Comparison of ENCODE assay signal across 7 mouse cellular contexts in the genomic region with DNA sequence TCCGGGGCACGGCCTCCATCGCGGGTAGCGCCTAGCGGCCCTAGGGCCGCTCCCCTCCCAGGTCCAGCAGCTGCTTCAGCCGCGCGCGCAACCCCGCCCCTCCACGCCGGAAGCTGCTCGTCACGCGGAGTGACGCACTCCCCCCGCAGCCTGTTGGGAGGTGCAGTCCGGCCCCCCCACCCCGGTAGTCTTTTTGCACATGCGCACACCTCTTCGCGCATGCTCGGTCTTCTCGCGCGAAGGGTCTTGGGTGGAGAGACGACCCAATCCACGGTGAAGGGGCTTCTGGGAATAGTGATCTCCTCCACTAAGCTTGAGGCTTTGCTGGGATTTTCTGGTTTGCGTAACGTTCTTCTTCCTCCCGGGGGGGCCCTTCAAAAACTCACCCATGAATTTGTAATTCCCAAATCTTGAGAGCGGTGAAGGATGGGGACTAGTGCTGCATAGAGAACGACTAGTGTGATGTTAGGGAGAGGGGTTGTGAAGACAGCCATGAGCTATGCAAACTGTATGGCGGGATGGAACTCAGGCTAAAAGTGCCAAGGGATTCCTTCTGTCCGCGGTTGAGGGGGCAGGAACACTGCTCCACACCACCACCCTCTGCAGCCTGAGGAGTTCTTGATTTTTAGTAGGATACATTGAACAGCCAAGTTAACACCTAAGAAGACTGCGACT. TPM values are rescaled to one million over a fixed set of nuclear protein-coding genes. Genes with fewer than 3 reads are reported as not detected.
DNase-seq lines count a peak whose midpoint lies in the region; ATAC-seq lines count a peak whose summit lies in the region.

Gene Ptpn23, minus strand, starts transcription at position 115 of the 675 bp plus-strand sequence.

- under 1% methylated on average over 38 of the region's 39 CpGs for WGBS in intestine, embryonic 16.5 days
- under 1% methylated on average over 39 of the region's 39 CpGs for WGBS in midbrain, embryonic 11.5 days

- no peaks in the 10 kb centered on the region for H3K9me3 ChIP-seq in intestine, embryonic 16.5 days (ENCODE audit: control insufficient read depth, low read length)
- no peaks in the 10 kb centered on the region for H3K9me3 ChIP-seq in midbrain, embryonic 11.5 days (ENCODE audit: control insufficient read depth, low read length)

- H3K4me1 ChIP-seq in intestine, embryonic 16.5 days (ENCODE audit: control insufficient read depth, insufficient read depth, low read length) = peaks cover 10% of the 10 kb centered on the region
- H3K4me1 ChIP-seq in midbrain, embryonic 11.5 days (ENCODE audit: control insufficient read depth, insufficient read depth, low read length) = peaks cover 12% of the 10 kb centered on the region

- H3K4me3 ChIP-seq in intestine, embryonic 16.5 days (ENCODE audit: low read length) = peak within 1 kb of the TSS; percentile 67
- H3K4me3 ChIP-seq in midbrain, embryonic 11.5 days (ENCODE audit: low read depth, low read length) = peak within 1 kb of the TSS; percentile 94

- peak within 1 kb of the TSS; percentile 78 for H3K9ac ChIP-seq in intestine, embryonic 16.5 days (ENCODE audit: low read depth, low read length)
- H3K9ac ChIP-seq in midbrain, embryonic 11.5 days (ENCODE audit: low read length) = peak within 1 kb of the TSS; percentile 88

- H3K36me3 ChIP-seq in intestine, embryonic 16.5 days (ENCODE audit: control insufficient read depth, insufficient read depth, low read length) = no peaks in the 10 kb centered on the region
- H3K36me3 ChIP-seq in midbrain, embryonic 11.5 days (ENCODE audit: control insufficient read depth, insufficient read depth, low read length) = no peaks in the 10 kb centered on the region

- DNase-seq in adrenal gland, adult 8-10 months = peak; percentile 91
- DNase-seq in embryo, embryonic 9.5 days (ENCODE audit: extremely low spot score) = peak; percentile 96
- DNase-seq in gastrocnemius, postnatal 4 days (ENCODE audit: low spot score in 2 of 2) = peak; percentile 95
- DNase-seq in left cerebral cortex, postnatal 36 days (ENCODE audit: low spot score in 2 of 2) = peak; percentile 93 to 95
- DNase-seq in midbrain, embryonic 11.5 days (ENCODE audit: low spot score, missing footprints) = peak; percentile 99
- DNase-seq in skeletal muscle tissue, adult 2 months (ENCODE audit: low read depth, low spot score) = peak; percentile 99

- ATAC-seq in intestine, embryonic 16.5 days = peak; percentile 96
- peak; percentile 95 for ATAC-seq in midbrain, embryonic 11.5 days (ENCODE audit: low FRiP score)

- peak within 1 kb of the TSS; percentile 90 for H3K4me2 ChIP-seq in intestine, embryonic 16.5 days (ENCODE audit: low read depth, low read length)
- peak within 1 kb of the TSS; percentile 85 for H3K4me2 ChIP-seq in midbrain, embryonic 11.5 days

- H3K27ac ChIP-seq in intestine, embryonic 16.5 days (ENCODE audit: low read length) = peak within 1 kb of the TSS; percentile 72
- peak within 1 kb of the TSS; percentile 59; the same call in 1 of the 2 replicates for H3K27ac ChIP-seq in midbrain, embryonic 11.5 days (ENCODE audit: low read depth, low read length)

- no peaks in the 10 kb centered on the region for H3K27me3 ChIP-seq in intestine, embryonic 16.5 days (replicated peaks; ENCODE audit: control insufficient read depth, insufficient read depth, low read length)
- H3K27me3 ChIP-seq in midbrain, embryonic 11.5 days (ENCODE audit: control insufficient read depth, insufficient read depth, low read length) = no peaks in the 10 kb centered on the region

- intact Hi-C loops in left cerebral cortex, postnatal 36 days (cut with DNase I) = no loop called here

RNA-seq across cellular contexts. Expression of gene Ptpn23, which starts in this region (rescaled TPM):
- 10 to 100 TPM; 64.0 to 83.9 (median 70.9) TPM for total RNA-seq in adrenal gland, adult 8-10 months (2022)
- 10 to 100 TPM; 29.5 to 34.0 TPM for total RNA-seq in gastrocnemius, postnatal 4 days (2021)
- polyA plus RNA-seq in intestine, embryonic 16.5 days (2015; fragmentation: Nextera tagmentation; extraction: Ambion mirVana) = 10.8 and 12.9 TPM in 2 replicates
- total RNA-seq in left cerebral cortex, postnatal 36 days (2021) = 10 to 100 TPM; 48.5 to 65.7 TPM
- 12.9 and 13.8 TPM in 2 replicates for polyA plus RNA-seq in midbrain, embryonic 11.5 days (2014; fragmentation: Nextera tagmentation; extraction: Ambion mirVana)

Comparison
In these comparisons a context has a peak if more than half of its experiments do, and no peak if none do; other contexts are left out.
1. Peak in every context shown above with its lines: DNase-seq, ATAC-seq, H3K4me3 ChIP-seq and H3K27ac ChIP-seq.